Mouse (Mus musculus) layer of hippocampus, adult 11-12 months (tissue): ENCODE results near the gene Abca2.
"Not testable (repeated sequence)": the region's sequence is repeated elsewhere in the genome, so short reads cannot be mapped to it uniquely, and the experiment has no call there.

Experiments used
- DNase-seq: peaks from one replicate; pipeline ENCODE4 v3.0.0; 2022; ENCODE audit warnings: low spot score

Gene Abca2

DNA sequence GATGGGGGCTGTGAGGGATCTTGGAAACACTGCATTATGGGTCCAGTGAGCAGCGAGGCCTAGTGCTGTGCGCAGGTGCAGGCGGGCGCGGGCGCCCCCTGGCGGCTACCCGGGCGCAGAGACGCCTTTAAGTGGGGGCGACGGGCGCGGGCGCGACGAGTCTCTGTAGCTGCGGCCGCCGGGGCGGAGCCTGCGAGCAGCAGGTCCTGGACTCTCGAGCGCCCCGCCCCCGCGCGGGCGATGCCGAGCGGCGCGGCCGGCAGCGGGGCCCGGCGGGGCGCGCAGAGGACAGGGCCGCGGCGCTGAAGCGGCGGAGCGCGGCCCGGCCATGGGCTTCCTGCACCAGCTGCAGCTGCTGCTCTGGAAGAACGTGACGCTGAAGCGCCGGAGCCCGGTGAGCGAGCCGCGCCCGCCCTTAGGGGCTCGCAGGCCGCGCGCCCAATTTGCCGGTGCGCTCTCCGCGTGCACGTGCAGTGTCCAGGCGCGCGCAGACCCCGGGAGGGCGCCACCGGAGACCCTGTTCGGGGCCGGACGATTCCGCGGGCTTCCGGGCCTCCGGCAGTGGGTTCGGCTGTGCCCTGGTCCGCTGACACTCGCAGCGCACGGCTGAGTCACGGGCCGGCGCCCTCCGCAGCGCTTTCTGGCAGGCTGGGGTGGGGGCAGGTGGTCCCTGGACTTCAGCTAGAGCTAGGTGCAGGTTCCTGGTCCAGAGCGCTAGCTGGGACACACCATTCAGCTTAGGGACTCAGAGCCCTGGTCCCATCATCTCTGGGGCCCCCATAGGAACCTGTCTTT lies at the start of gene Abca2:
Gene Abca2, plus strand, starts transcription at position 262 of the 795 bp plus-strand sequence.
- peak; percentile 98 for DNase-seq

DNA sequence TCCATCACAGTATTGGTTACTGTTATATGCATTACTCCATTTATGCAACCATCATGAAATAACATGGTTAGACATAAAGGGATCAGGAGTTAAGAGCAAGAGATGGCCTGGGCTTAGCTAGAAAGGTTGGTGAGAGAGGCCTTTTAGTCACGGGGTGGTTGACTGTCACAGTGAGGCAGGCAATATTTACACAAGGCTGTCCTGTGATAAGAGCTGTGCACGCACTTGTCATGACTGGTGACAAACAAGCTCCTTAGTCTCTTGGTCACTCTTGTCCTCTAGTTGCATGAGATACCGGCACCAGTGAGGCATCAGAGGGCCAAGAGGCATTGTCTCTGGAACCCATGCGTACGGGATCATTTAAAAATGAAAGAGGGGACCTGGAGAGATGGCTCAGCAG lies 44.0 kb upstream of the Abca2 start:
- DNase-seq, result no peak

DNA sequence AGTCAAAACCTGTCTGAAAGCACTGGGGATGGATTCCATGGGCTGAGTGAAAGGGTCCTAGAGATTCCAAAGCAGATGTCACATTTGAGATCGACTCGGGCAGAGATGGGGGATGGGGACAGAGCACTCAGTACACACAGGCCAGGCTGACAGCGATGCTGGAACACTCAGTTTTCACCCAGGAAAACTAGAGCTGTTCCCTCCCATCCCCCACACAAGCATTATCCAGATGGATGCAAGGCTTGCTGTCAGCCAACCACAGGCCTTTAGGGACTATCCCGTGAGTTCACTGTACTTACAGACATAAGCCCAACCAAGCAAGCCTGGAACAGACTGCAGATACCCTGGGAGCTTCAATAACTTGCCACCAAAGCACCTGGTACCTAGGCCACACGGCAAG lies 37.2 kb upstream of the Abca2 start:
- no peak for DNase-seq

DNA sequence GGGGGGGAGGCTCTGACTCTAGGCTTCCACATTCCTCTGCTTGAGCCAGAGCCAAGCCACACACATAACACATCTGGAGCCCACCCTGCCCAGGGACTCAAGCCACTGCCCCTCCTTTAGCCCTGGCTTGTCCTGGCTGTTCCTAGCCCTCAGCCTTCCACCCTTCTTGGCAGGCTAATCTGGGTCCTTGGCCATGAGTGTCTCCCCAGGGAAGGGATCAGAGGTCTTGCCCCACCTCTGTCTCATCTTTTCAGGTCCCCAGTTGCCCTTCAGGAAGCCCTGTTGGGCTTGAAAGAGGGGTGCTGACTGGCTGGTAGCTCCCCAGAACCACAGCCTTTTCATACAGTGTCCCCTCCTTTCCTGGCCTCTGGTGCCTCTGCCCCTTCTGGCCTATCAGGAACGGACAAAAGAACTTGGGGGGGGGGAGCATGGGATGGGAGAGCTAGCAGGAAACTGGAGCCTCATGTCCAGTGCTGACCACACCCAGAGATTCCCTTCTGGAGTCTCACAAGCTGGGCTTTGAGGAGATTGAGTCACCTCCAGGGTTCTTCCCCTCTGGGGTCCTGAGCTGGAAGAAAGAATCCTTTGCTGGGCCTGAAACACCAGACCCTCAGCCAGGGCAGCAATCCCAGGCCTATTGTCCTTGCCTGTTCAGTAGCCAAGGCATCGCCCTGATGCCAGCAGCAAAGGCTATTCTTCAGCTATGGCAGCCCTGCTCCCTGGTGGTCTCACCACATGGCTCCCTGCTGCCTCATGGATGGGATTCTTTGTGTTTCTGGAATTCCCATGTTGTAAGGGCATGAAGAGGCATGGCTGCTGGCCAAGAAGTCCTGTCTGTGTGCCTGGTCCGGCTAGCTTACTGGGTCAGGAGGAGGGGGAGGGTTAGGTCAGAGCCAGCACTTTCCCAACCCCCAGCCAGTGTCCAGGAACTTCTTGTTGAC lies 34.0 kb upstream of the Abca2 start:
- peak; percentile 56 for DNase-seq

DNA sequence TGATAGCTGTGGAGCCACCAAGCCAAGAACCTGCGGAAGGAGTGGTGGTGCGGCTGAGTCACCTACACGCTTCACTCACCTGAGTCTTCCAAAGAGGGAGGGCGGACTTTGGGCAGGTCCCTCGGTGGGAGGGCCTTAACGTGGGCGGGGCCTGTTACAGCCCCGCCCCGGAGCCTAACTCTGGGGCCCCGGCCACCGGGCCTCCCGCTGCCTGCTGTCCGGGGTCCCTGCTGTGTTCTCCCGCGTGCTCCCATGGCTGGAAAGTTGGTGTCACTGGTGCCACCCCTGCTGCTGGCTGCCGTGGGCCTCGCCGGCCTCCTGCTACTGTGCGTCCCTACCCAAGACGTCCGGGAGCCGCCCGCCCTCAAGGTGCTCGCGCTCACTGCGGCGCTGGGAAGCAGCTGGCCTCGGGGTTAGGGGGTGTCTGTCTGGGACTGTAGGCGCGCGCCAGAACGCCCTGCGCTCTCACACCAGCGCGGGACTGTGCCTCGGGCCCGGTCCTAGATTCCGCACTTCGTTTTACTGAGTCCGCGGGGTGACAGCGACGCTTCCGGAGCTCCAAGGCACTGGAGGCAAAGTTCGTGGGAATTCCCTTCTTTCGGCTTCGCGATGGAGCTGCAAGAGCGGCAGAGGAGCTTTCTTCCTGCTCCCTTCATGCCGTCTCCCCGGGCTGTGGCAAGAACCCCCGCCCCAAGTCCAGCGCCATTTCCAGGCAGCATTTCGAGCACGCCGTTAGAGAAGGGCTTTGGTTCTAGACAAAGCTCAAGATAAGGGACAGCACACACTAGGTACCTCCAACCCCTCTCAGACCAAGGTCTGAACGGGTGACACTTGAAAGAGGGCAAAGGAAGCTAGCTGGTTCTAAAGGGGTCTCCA lies 32.5 kb upstream of the Abca2 start, which contains the start of gene Entpd2:
Gene Entpd2, plus strand, starts transcription at position 154 of the 876 bp plus-strand sequence.
- DNase-seq, result no peak

DNA sequence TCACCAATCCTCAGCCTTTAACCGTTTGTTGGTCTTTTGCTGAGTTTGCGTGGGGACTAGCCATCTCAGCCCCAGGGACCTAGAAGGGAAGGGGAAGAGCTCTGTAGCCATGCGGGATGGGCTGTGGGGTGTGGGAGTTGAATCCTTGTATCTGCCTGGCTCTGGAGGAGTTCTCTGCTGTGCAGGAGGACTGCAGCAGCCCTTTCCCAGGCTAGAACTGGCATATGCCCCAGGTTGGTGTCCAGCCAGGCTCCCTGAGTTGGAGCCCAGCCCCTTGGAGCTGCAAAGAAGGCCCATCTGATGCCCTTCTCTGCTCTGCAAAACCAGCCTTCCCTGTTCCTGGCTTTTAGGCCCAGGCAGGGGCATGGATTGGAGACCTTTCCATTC lies 31.9 kb upstream of the Abca2 start:
- DNase-seq, result no peak

DNA sequence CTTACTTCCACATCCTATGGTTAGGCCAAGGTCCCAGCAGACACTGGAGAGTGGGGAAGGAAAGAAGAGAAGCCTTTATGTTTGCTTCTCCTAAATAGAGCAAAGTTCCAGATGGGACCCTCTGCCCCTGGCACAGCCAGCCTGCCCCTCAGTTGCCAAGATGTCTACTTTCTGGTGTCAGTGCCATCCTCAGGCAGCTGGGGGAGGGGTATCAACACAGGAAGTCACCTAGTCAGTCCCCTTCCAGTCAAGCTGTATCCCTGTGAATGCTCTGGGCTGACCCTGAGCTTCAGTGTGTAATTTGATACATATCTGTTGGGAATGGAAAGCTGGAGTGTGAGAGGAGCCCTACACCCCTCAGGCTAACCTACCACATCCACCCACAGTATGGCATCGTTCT lies 31.5 kb upstream of the Abca2 start:
- DNase-seq, result no peak

DNA sequence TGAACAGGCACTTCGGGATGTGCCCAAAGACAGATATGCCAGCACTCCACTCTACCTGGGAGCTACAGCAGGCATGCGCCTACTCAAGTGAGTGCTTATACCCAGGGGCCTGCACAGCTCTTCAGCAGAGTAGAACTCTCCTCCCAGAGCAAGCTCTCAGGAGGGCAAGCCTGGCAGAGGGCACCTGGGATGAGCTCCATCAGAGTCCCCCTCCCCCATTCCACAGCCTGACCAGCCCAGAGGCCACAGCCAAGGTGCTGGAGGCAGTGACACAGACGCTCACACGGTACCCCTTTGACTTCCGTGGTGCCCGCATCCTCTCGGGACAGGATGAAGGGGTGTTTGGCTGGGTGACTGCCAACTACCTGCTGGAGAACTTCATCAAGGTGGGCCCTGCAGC lies 30.4 kb upstream of the Abca2 start:
- no peak for DNase-seq

DNA sequence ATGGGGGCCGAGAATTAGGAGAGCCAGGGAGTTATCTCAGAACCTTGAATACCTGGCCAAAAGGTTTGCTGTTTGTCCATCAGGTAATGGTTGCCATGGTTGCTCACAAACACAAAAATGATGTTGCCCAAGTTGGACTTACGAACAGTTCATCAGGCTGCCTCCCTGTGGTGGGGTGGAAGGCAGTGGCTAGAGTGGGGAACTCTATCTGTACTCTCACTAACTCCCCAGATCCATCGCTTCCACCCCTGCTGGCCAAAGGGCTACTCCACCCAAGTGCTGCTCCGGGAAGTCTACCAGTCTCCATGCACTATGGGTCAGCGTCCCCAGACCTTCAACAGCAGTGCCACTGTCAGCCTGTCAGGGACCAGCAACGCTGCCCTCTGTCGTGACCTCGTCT lies 29.5 kb upstream of the Abca2 start, which contains the start of gene Npdc1:
Gene Npdc1, plus strand, starts transcription at position 301 of the 400 bp plus-strand sequence.
- DNase-seq, result no peak

DNA sequence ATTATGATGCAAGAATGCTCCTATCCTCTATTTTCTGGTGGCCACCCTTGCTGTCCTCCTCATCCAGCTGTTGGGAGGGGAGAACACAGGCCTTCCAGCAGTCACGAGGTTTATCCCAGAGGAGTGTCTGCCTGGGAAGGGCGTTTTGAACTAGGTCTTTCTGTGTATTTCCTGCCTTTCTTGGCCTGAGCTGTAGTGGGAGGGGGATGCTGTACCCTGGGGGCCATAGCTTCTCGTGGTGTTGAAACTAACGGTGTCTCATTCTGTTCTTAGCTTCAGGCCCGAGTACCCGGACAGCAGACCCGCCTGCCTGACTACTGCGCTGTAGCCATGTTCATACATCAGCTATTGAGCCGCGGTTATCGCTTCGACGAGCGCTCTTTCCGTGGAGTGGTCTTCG lies 28.2 kb upstream of the Abca2 start:
- DNase-seq, result no peak

DNA sequence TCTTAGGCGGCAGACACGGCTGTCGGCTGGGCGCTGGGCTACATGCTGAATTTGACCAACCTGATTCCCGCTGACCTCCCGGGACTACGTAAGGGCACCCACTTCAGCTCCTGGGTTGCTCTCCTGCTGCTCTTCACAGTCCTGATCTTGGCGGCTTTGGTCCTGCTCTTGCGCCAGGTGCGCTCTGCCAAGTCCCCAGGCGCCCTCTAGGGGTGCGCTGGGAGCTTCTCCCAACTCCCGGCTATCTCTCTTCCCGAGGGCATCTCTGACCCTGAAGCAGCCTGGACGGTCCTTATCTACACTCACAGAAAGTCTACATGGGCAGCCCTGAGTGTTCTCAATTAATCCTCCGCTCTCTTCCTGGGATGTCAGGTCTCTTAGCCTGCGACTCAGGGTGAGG lies 27.7 kb upstream of the Abca2 start:
- no peak for DNase-seq

DNA sequence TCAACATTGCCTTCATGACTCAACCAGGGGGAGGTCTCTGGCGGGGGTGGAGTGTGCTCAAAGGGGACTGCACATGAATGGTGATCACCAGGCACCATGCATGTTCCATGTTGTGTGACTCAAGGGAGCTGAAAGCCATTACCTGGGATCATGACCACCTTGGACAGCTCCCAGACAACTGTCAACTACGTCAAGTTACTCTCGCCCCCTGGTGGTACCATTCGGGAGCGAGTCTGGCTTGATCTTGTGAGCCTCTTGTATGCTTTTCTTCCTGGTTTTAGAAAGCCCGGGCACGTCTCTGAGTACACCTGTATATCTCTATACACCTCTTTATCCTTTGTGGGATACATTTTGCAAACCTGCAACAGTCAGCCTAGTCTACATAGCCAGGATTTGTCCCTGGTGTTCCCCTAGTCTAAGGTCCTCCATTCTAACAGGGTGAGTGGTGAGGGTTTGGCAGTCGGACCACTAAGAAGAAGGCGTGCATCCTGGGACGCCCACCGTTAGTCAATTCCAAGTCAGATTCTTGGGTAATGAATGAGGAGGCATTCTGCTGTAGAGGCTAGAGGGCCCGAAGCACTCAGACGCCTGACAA lies 26.0 kb upstream of the Abca2 start:
- DNase-seq, result peak; percentile 84

DNA sequence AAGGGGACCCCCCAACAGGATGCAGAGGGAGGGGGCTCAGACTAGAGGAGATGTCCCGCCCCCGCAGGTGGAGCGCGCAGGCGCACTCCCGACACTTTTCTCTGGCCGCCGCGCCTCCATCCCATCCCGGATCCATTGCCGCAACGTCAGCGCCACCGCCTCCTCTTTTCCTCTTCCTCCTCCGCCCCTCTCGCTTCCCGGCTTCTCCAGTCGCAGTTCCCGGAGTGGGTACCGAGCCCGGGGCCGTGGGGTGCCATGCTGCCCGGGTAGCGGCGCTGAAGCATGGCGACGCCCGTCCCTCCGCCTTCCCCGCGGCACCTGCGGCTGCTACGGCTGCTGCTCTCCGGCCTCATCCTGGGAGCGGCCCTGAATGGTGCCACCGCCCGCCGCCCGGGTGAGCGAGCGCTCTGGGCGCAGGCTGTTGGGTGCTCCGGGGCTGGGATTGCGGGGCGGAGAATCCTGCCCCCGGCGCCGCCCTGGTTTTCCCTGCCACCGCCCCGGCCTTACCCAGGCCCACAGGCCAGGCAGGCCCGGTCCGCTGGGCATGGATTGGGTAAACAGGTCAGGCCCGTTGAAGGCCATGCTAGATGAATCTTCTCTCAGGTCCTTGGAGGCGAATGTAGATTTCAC lies 25.4 kb upstream of the Abca2 start:
- peak; percentile 91 for DNase-seq

DNA sequence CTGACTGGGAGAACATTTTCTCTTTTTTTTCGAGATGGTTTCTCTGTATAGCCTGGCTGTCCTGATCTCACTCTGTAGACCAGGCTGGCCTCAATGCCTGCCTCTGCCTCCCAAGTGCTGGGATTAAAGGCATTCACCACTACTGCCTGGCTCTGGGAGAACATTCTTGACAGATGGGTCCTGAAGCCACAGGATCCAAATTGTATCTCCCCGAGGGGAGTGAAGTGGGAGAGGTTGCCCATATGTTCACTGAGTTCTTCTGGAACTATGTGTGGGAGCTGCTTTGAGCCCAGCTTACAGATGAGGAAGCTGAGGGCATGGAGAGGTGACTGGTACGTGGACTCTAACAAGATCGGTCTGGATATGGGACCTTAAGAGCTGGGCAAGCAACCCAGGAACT lies 24.5 kb upstream of the Abca2 start:
- no peak for DNase-seq

DNA sequence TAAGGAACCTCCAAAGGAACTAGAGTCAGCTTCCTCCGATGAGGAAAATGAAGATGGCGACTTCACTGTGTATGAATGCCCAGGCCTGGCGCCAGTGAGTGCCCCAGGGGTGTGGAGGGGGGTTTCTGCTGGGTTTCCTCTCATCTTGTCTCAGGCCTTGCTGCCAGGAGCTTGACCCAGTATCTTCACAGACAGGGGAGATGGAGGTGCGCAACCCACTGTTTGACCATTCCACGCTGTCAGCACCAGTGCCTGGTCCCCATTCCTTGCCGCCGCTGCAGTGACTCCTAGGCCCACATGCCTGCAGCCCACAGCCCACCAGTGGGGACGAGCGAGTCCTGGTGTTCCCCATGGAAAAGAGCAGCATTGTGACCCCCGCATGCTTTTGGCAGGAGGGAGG lies 19.6 kb upstream of the Abca2 start:
- no peak for DNase-seq

DNA sequence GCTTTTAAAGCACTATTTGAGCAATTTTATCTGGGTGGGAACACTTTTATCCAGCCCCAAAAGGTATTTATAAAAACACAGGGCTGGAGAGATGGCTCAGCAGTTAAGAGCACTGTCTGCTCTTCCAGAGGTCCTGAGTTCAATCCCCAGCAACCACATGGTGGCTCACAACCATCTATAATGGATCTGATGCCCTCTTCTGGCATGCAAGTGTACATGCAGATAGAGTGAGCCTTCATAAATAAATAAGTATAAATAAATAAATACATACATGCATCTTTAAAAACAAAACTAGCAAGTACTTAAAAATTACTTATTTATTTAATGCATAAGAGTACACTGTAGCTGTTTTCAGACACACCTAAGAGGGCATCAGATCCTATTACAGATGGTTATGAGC lies 15.1 kb upstream of the Abca2 start:
- DNase-seq, result not testable (repeated sequence)

DNA sequence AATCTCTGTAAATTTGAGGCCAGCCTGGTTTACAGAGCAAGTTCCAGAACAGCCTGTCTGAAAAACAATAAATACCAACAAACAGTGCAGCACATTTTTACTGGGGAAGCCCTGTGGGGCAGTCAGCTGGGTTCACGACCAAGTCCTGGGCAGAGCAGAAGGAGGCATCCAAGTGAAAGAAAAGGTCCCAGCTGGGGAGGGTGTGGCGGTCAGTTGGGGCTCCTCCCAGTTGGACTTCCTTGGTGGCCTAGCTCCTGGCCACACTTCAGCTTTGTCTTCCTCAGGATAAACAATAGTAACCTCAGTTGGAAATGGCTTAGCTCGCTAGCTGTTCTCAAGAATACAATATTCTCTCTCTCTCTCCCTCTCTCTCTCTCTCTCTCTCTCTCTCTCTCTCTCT lies 11.1 kb upstream of the Abca2 start:
- DNase-seq, result no peak

DNA sequence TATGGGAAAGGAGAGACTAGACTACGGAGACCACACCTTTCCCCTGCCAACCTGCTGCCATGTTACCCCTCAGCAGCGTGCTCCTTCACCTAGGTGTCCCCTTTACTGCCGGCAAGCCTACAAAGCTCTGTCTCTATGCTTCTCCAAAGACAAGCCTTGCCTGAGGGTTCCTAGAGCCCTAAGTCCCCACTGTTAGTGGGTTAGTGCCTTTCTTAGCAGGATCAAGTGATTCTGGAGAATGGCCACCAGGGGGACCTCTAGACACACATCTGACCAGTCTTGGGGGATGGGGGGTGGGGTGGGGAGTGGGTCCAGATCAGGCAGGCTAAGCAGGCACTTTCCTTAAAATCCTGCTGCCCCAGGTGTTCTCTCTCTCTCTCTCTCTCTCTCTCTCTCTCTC lies 6.6 kb upstream of the Abca2 start:
- peak; percentile 48 for DNase-seq

DNA sequence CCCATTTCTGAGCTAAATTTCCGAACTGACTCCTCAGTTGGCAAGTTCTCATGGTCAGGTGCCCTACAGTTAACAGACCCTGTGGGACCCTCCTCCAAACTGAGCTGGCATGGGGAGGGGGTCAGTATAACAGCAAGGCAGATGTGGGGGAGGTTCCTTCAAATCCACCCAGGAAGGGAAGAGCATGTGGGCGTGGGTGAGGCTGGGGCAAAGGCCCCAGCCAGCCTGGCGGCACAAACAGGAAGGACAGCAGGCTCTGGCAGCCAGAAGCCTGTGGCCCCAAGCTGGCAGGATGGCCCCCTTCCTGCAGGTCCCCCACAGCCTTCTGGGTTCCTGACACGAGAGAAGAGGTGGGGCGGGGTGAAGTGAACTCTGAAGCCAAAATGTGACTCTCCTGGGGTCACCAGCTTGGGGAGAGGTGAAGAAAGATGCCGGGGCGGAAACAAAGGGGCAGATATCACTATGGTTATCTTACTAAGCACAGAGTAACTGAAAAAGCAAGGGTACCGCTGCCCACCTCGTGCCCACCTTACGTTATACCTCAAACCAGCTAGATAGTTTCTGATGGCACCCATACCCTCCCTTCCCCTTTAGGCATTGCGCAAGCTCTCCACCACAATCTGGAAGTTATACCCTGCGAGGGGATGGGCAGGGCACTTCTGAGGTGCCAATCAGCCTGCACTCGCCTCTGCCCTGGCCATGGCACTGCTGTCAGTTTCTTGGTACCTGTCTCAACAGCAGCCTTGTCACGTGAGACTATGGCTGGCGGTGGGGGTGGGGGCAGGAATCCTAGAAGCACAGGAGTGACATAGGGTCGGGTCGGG lies 5.7 kb upstream of the Abca2 start, which contains the start of gene Fut7:
Gene Fut7, plus strand, starts transcription at position 681 of the 824 bp plus-strand sequence.
- DNase-seq, result no peak

DNA sequence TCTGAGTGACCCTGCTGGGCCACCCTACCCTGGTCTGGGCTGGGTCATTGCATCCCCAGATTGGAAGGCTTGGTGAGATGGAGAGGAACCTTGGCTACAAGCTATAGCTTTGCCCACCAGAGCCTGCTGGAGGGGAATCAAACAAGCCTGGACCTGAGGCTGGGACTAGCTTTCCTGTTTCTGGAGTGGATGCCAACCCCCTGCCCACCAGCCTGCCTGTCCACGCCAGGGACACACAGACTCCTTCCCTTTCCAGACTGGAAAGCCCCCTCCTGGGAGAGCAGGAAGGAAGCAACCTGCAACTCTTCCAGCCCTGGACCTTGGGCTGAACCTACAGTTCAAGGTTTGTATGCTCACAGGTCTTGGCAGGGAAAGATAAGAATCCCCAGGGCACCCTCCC lies 4.9 kb upstream of the Abca2 start:
- DNase-seq, result no peak
